Mouse (Mus musculus) E14TG2a.4 (cell line): ENCODE measurements at regions not wholly inside any gene's neighbourhood (a gene's known extent, or its start where the extent isn't known, plus 50 kb on each side); places are given as distances from the start of the nearest gene placed in this dataset.

Experiments used
- CTCF ChIP-seq: conservative IDR thresholded peaks from 2 replicates; pipeline ENCODE4 v1.5.1; 2014; ENCODE audit warnings: low read length
- NANOG ChIP-seq: IDR thresholded peaks from 2 replicates; pipeline ENCODE4 v1.6.1; 2014; ENCODE audit warnings: borderline replicate concordance, low read length, mixed read lengths
- POU5F1 ChIP-seq: IDR thresholded peaks from 2 replicates; pipeline ENCODE4 v1.6.1; 2014; ENCODE audit warnings: low read length, borderline replicate concordance

DNA sequence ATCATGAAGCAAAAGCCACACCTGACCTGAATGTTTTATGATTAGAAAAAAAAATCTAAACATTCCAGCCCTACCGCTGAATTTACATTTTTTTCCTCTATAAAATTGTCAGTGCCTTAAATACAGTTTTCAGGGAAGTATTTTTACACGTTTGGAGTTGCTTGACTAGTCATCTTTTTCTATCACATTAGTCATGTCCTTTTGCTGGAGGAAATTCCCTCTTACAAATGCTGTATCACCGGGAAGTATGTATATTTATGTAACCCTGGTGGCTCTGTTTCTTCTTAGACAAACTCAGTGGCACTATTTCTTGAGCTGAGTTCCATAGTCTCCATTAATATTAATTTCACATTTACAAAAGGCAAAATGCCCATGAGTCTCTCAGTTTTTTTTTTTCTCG, 1122.7 kb upstream of the Zeb2 start:
- no peak for TF ChIP-seq CTCF
- TF ChIP-seq POU5F1: no peak
- no peak for TF ChIP-seq NANOG
